Mouse (Mus musculus): ENCODE measurements around the gene Plpp7. TPM values are rescaled to one million over a fixed set of nuclear protein-coding genes. Genes with fewer than 3 reads are reported as not detected.

Plpp7 gene
- total RNA-seq, 1 experiment from 2014 or later, result 1.1 TPM

DNA sequence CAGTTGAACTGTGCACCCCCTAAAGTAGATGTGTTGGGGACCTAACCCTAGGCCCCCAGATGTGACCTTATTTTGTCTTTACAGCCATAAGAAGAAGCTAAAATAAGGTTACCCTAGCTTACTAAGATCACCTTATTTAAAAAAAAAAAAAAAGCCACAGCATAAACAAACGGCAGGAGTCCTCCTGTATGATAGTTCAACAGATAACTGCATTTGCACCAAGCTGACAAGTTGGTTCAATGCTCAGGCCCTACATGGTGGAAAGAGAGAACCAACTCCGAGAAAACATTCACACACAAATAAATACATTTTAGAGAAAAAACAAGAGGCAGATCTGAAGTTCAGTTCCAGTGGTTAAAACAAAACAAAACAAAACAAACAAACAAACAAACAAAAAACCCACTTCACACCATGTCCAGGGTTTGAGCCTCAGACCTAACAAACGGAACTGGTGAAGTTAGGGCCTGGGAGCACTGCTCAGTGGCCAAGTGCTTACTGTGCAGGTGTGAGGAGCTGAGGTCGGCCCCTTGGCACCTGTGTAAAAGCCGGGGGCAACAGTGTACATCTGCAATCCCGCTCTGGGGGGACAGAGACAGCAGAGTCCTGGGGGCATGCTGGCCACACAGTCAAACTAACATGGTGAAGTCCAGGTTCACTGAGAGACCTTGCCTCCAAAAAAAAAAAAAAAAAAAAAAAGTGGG is 36.7 kb downstream of the Plpp7 start:
- no peak for ATAC-seq (replicated peaks; ENCODE audit: low read depth, poor library complexity, severe bottlenecking)

DNA sequence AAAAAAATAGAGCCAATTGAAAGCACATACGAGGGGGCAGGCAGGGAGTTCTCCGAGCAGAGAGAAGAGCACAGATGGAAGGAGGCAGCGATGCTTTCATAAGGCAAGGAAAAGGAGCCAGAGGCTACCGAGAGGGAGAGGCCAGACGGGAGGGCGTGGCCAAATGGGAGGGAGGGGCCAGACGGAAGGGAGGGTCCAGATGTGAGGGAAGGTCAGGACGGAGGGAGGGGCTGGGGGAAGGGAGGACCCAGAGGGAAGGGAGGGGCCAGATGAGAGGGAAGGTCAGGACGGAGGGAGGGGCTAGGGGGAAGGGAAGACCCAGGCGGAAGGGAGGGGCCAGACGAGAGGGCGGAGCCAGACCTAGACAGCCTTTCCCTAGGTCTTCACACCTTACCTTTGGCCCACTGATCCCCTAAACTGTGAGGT is 37.3 kb downstream of the Plpp7 start:
- peak; percentile 46 for ATAC-seq (replicated peaks; ENCODE audit: low read depth, poor library complexity, severe bottlenecking)

GRCm38 (mm10) chr2:32134039-32134438 is 38.7 kb downstream of the Plpp7 start:
- peak; percentile 31 for ATAC-seq (replicated peaks; ENCODE audit: low read depth, poor library complexity, severe bottlenecking)

DNA sequence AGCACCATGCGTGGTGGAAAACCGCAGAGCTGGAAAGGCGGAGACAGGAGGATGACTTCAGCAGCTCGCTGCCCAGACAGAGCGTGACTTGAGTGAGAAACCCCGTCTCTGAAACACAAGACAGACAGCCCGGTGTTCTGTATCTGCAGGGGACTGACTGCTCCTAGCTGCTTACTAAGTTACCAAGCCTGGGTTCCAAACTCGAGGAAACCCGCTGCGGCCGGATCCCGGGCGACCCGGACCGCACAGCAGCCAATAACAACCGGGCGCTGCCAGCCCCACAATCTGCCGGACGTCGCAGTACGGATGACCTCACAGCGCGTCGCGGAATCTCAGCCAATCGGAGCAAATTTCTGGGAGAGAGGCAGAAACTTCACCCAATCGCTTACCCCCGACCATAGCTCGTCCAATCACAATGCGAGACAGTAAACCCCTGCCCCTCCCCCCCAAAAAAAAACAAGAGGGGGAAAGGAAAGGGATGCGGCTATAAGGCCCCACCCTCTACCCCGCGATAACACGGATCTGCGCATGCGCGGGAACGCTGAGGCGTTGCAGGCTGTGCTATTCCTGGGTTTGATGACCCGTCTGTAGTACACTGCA is 42.4 kb downstream of the Plpp7 start:
- peak; percentile 96 for ATAC-seq (replicated peaks; ENCODE audit: low read depth, poor library complexity, severe bottlenecking)

DNA sequence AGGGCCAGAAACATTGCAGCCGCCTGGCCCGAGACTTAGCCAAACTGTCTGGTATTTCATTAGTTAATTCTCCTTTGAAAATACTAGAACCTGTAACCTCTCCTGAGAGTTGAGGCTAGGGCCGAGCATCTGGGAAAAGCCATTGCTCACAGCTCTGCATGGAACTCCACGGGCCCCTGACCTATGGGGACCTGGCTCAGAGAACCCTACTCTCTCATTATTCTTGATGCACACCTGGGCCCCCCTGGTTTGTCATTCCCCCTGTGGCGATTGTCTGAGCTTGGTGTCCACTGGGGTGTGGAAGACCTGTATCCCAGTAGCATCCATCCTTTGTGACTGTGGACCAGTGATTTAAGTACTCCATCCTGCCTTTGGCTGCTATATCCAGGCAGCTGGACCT is 44.0 kb downstream of the Plpp7 start:
- ATAC-seq (replicated peaks; ENCODE audit: low read depth, poor library complexity, severe bottlenecking), result no peak

DNA sequence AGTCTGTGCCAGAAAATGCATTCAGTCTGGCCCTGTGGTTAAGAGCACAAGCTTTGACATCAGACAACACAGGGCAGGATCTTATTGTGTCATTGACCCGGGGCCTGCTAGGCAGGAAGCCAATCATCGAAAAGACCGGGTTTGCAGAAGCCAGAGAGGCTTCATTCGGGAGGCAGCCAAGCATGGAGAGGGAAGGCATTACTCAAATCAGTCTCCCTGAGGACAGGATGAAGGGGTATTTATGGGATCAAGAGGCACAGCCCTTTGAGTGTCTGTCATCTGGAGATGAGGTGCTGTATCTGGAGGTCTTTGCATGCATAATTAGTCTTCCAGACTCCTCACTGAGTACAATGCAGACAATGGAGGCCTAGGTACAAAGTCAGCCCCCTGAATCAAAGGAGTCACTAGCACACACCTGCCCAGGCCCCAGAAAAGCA is 45.2 kb downstream of the Plpp7 start:
- ATAC-seq (replicated peaks; ENCODE audit: low read depth, poor library complexity, severe bottlenecking), result no peak

- ATAC-seq (replicated peaks; ENCODE audit: low read depth, poor library complexity, severe bottlenecking), result no peak
These were observed 46.3 kb downstream of the Plpp7 start for GRCm38 (mm10) chr2:32141602-32142001.

DNA sequence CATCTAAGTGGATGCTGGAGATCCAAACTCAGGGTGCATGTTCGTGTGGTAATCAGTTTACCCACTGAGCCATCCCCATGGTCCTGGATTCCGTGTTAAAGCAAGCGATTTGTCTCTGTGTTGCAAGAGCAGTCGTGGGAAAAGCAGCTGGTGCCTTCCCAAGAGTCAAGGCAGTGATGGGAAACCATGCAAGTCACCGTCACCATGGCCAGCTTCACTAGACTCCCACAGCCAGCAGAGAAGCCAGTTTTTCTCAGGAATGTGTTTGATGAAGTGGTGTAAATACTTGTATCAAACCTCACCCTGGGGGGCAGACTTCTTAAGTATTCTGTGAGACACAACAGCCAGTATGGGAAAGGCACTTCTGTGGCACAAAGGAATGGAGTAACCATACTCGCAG is 47.0 kb downstream of the Plpp7 start:
- no peak for ATAC-seq (replicated peaks; ENCODE audit: low read depth, poor library complexity, severe bottlenecking)

DNA sequence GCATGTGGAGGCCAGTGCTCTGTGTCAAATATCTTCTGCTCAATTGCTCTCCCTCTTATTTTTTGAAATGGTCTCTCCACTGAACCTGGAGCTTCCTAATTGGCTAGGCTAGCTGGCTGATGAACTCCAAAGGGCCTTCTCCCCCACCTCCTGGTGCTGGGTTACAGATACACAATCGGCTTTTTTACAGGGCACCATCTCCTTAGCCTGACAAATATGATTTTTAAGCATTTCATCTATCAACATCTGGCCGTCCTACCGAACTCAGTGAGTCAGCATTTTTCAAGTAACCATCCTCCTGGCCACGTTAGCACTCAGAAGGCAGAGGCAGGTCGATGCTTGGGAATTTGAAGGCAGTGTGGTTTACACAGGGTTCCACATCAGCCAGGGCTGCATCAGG is 49.3 kb downstream of the Plpp7 start:
- ATAC-seq (replicated peaks; ENCODE audit: low read depth, poor library complexity, severe bottlenecking), result no peak

DNA sequence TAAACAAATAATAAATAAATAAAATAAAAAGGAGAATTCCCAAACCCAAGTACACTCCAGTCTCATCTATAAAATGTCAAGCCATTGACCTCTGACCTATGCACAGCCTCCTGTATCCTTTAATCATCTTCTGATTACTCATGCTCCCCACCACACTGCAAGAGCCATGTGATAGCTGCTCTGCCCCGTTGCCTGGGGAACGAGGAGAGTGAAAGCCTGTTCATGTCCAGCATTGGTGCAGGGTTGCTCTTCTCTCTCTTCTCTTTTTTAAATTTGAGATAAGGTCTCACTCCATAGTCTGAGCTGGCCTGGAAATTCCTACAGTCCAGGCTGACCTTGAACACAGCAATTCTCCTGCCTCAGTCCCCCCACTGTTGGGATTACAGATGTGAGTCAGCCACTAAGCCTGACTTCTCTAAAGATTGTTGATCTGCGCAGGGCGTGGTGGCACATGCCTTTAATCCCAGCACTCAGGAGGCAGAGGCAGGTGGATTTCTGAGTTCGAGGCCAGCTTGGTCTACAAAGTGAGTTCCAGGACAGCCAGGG is 51.4 kb downstream of the Plpp7 start:
- ATAC-seq (replicated peaks; ENCODE audit: low read depth, poor library complexity, severe bottlenecking), result no peak

- no peak for ATAC-seq (replicated peaks; ENCODE audit: low read depth, poor library complexity, severe bottlenecking)
These were observed 54.8 kb downstream of the Plpp7 start for GRCm38 (mm10) chr2:32150135-32150534.

- ATAC-seq (replicated peaks; ENCODE audit: low read depth, poor library complexity, severe bottlenecking), result no peak
These were observed 55.2 kb downstream of the Plpp7 start for GRCm38 (mm10) chr2:32150562-32150923.

- peak; percentile 37; the same call in 1 of the 2 replicates for ATAC-seq (replicated peaks; ENCODE audit: low read depth, poor library complexity, severe bottlenecking)
These were observed 55.8 kb downstream of the Plpp7 start, which contains the start of gene Prrc2b for GRCm38 (mm10) chr2:32150924-32151659. TSS of gene Prrc2b (plus strand) at chr2:32151082.

GRCm38 (mm10) chr2:32151660-32152366 is 56.5 kb downstream of the Plpp7 start:
- peak; percentile 40 for ATAC-seq (replicated peaks; ENCODE audit: low read depth, poor library complexity, severe bottlenecking)

GRCm38 (mm10) chr2:32152367-32153034 is 57.2 kb downstream of the Plpp7 start:
- peak; percentile 4; the same call in 1 of the 2 replicates for ATAC-seq (replicated peaks; ENCODE audit: low read depth, poor library complexity, severe bottlenecking)

DNA sequence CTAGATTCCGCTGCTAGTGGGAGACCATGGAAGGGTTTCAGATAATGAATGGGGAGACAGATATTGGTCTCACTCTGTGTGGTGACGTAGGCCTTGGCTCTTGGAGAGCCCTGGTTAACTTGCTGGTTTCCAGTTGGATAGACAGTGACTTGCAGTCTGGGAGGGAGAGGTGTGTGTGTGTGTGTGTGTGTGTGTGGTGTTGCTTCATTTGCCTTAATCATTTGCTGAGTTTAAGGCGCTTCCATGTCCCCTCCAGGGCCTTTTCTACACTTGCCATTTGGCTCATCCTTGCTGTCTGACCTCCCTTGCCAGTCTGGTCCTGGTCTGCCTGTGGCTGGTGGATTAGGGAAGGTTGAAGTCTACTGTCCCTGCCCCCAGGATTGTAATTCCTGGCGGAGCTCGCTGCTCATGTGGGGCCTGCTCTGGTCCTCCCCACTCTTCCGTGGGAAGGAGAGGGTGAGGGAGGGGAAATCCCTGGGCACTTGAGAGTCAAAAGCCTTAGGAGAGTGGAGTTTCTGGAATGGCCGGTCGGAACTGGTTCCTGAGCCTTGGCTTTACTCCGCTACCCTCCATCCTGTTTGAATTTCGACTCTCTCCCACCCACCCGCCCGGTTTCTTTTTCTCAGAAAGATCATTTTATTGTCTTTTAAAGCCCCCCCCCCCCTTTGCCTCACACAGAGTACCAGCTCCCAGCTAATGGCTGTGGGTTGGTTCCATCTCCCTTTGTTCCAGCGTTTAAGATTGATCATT is 57.9 kb downstream of the Plpp7 start:
- ATAC-seq (replicated peaks; ENCODE audit: low read depth, poor library complexity, severe bottlenecking), result peak; percentile 39

DNA sequence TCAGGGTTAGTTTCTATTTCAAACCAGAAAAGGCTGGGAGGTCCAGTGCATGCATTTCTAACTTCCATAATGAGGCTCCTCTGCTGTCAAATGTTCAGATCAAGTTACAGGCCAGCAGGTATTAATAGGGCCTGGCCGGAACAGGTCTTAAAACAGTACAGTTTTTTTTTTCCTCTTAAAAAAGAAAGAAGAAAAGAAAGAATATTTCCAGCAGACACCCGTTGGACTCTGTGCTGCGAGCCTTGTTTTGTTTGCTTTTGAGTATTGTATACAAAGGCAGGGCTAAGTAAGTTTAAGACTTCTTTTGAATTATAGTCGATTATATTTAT is 58.4 kb downstream of the Plpp7 start:
- ATAC-seq (replicated peaks; ENCODE audit: low read depth, poor library complexity, severe bottlenecking), result no peak

GRCm38 (mm10) chr2:32154334-32154997 is 59.1 kb downstream of the Plpp7 start:
- no peak for ATAC-seq (replicated peaks; ENCODE audit: low read depth, poor library complexity, severe bottlenecking)

Data from common myeloid progenitor, adult 5-6 weeks (primary cell).